Mouse (Mus musculus): ENCODE results near the gene Fate1. TPM values are rescaled to one million over a fixed set of nuclear protein-coding genes. Genes with fewer than 3 reads are reported as not detected.

Fate1 gene
- polyA plus RNA-seq, 1 experiment from 2014 or later, result 0.23 TPM

GRCm38 (mm10) chrX:72022750-72023398 lies 50.1 kb downstream of the Fate1 start:
- WGBS, result 34% methylated on average over 10 of the region's 10 CpGs
- no peaks in the 10 kb centered on the region for H3K27me3 ChIP-seq (ENCODE audit: control insufficient read depth, insufficient read depth, low read depth, low read length)
- H3K27ac ChIP-seq (ENCODE audit: low read length), result no peak overlapping the region
- H3K4me3 ChIP-seq (ENCODE audit: low read depth, low read length), result no peak overlapping the region
- H3K36me3 ChIP-seq (ENCODE audit: control insufficient read depth, insufficient read depth, low read length), result no peaks in the 10 kb centered on the region
- no peaks in the 10 kb centered on the region for H3K4me1 ChIP-seq (ENCODE audit: control insufficient read depth, insufficient read depth, low read length)
- no peaks in the 10 kb centered on the region for H3K9me3 ChIP-seq (replicated peaks; ENCODE audit: control insufficient read depth, low read length, poor library complexity, severe bottlenecking)
- no peak overlapping the region for H3K9ac ChIP-seq (ENCODE audit: low read depth, low read length)
- H3K4me2 ChIP-seq (ENCODE audit: low read length), result no peak overlapping the region
- ATAC-seq, result peak; percentile 70; the same call in 1 of the 2 replicates

GRCm38 (mm10) chrX:72023542-72023941 lies 50.8 kb downstream of the Fate1 start:
- H3K27me3 ChIP-seq (ENCODE audit: control insufficient read depth, insufficient read depth, low read depth, low read length), result no peaks in the 10 kb centered on the region
- H3K9me3 ChIP-seq (replicated peaks; ENCODE audit: control insufficient read depth, low read length, poor library complexity, severe bottlenecking), result no peaks in the 10 kb centered on the region
- H3K4me1 ChIP-seq (ENCODE audit: control insufficient read depth, insufficient read depth, low read length), result no peaks in the 10 kb centered on the region
- no peaks in the 10 kb centered on the region for H3K36me3 ChIP-seq (ENCODE audit: control insufficient read depth, insufficient read depth, low read length)
- ATAC-seq, result no peak
- no peak overlapping the region for H3K9ac ChIP-seq (ENCODE audit: low read depth, low read length)
- H3K27ac ChIP-seq (ENCODE audit: low read length), result no peak overlapping the region
- WGBS, result 80% methylated on average over 3 of the region's 3 CpGs
- no peak overlapping the region for H3K4me2 ChIP-seq (ENCODE audit: low read length)
- no peak overlapping the region for H3K4me3 ChIP-seq (ENCODE audit: low read depth, low read length)

Other genes starting within 250 kb of the Fate1 start
- gene Vma21, start 157.1 kb upstream of the Fate1 start, polyA plus RNA-seq (2015; fragmentation: Nextera tagmentation; extraction: Ambion mirVana), result 57.6 and 60.2 TPM in 2 replicates
- gene Gm1141, start 52.0 kb upstream of the Fate1 start, polyA plus RNA-seq (2015; fragmentation: Nextera tagmentation; extraction: Ambion mirVana), result 0.29 TPM in 2 replicates
- gene Prrg3, start 10.4 kb upstream of the Fate1 start, polyA plus RNA-seq (2015; fragmentation: Nextera tagmentation; extraction: Ambion mirVana), result 17.7 and 18.0 TPM in 2 replicates
- gene Cnga2, start 18.9 kb downstream of the Fate1 start, polyA plus RNA-seq (2015; fragmentation: Nextera tagmentation; extraction: Ambion mirVana), result 0.24 and 0.28 TPM in 2 replicates
- gene Magea4, start 249.0 kb downstream of the Fate1 start, polyA plus RNA-seq (2015; fragmentation: Nextera tagmentation; extraction: Ambion mirVana), result not detected in 2 replicates

Measured in midbrain, embryonic 16.5 days (tissue).